Mouse (Mus musculus) forebrain, postnatal 0 days (tissue): ENCODE data around the gene Maml3. TPM values are rescaled to one million over a fixed set of nuclear protein-coding genes. Genes with fewer than 3 reads are reported as not detected.

Source experiments
- ATAC-seq: fragments of 200-750 bp; cut with Nextera tagmentation; 2 replicates; pipeline ENCODE4 v1.8.0; 2017; ENCODE audit warnings: mild to moderate bottlenecking, moderate library complexity
- DNase-seq: peaks from one replicate; pipeline ENCODE4 v3.0.0-alpha.2; 2015
- H3K27ac ChIP-seq: fragments of 300-500 bp; sonication (generic); 2 replicates; pipeline ENCODE4 v1.5.1; 2014; ENCODE audit warnings: low read depth, mild to moderate bottlenecking, antibody characterized with exemption, low read length, moderate library complexity, mixed read lengths
- H3K27me3 ChIP-seq: fragments of 300-500 bp; sonication (generic); 2 replicates; pipeline ENCODE4 v1.6.1; 2014; ENCODE audit warnings: mild to moderate bottlenecking, low read length, mixed read lengths; ENCODE audit not compliant: insufficient read depth
- H3K36me3 ChIP-seq: fragments of 300-500 bp; sonication (generic); 2 replicates; pipeline ENCODE4 v1.6.1; 2014; ENCODE audit warnings: mild to moderate bottlenecking, moderate library complexity; ENCODE audit not compliant: insufficient read depth
- H3K4me1 ChIP-seq: fragments of 300-500 bp; sonication (generic); 2 replicates; pipeline ENCODE4 v1.6.1; 2014; ENCODE audit warnings: antibody characterized with exemption; ENCODE audit not compliant: insufficient read depth
- H3K4me2 ChIP-seq: fragments of 300-500 bp; sonication (generic); 2 replicates; pipeline ENCODE4 v1.6.1; 2014; ENCODE audit warnings: low read depth, mild to moderate bottlenecking, moderate library complexity
- H3K4me3 ChIP-seq: fragments of 300-500 bp; sonication (generic); 2 replicates; pipeline ENCODE4 v1.5.1; 2014; ENCODE audit warnings: low read depth, low read length, mixed read lengths
- H3K9ac ChIP-seq: fragments of 300-500 bp; sonication (generic); 2 replicates; pipeline ENCODE4 v1.6.1; 2014; ENCODE audit warnings: mild to moderate bottlenecking
- H3K9me3 ChIP-seq: fragments of 300-500 bp; sonication (generic); 2 replicates; pipeline ENCODE4 v1.6.1; 2016; ENCODE audit warnings: low read length
- CTCF ChIP-seq: sonication (generic); IDR thresholded peaks from 2 replicates; pipeline ENCODE4 v1.5.1; 2016; ENCODE audit warnings: antibody characterized with exemption, control low read depth, low read depth
- WGBS: fragments of 180-500 bp; shearing (Covaris S2); extraction: QIAGEN DNeasy Blood & Tissue Kit; methylation state at CpG from one replicate; pipeline ENCODE4 v1.1.7; 2014; 5-methylcytosine and 5-hydroxymethylcytosine counted together
- polyA plus RNA-seq: library from polyadenylated mRNA; unstranded; fragments of >200 nt; fragmentation: Nextera tagmentation; extraction: Ambion mirVana; gene quantifications from 2 replicates; pipeline ENCODE4 v1.2.1, GENCODE M21; 2015
- total RNA-seq: library from RNA; depleted of rRNA; stranded (reverse); fragments of >200 nt; gene quantifications from 2 replicates; pipeline ENCODE4 v1.2.3, GENCODE M21; 2014

Gene Maml3
- total and polyA plus RNA-seq, 2 experiments from 2014 or later, result 3.1 to 14.9 TPM

- TF ChIP-seq CTCF, result no peak
- Histone ChIP-seq H3K9me3 (no peaks in the 10 kb centered on the region), H3K27ac (no peak overlapping the region), H3K4me3 (no peak overlapping the region), H3K4me2 (no peak overlapping the region), H3K4me1 (0 out of 2 replicates have a peak, but pooled peaks cover 4% of the 10 kb centered on the region), H3K27me3 (no peaks in the 10 kb centered on the region), H3K9ac (no peak overlapping the region), H3K36me3 (no peaks in the 10 kb centered on the region)
- WGBS, result 81% methylated on average over 9 of the region's 9 CpGs
- ATAC-seq (peak; percentile 24; the same call in 1 of the 2 replicates), DNase-seq (no peak)
Measured at GRCm38 (mm10) chr3:51799650-51800049, 305.2 kb downstream of the Maml3 start.

DNA sequence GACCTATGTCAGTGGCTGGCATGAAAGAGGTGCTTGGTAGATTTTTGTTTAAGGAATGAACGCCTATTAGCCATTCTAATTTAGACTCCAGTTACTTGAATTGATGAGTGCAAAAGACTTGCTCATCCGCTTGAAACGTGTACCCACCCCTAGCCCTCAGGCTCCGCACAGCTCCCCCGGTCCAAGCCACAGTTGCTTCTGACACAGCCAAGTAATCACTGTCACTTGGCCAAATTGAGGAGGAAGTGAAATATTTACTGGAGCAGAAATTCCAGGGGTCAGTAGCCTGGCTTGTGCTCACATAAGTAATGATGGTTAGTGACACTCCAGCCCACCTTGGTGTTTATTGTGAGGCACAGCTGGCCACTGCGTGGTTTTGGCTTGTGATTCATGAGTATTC lies 308.0 kb downstream of the Maml3 start:
- H3K9me3 ChIP-seq, result no peaks in the 10 kb centered on the region
- H3K4me2 ChIP-seq, result peak overlapping the region; percentile 28
- no peak for TF ChIP-seq CTCF
- no peaks in the 10 kb centered on the region for H3K27me3 ChIP-seq
- no peaks in the 10 kb centered on the region for H3K36me3 ChIP-seq
- DNase-seq (no peak), ATAC-seq (no peak)
- 0 out of 2 replicates have a peak, but pooled peaks cover 4% of the 10 kb centered on the region for H3K4me1 ChIP-seq
- 0 out of 2 replicates have a peak overlapping the region, but pooled peaks have one; percentile 18 for H3K9ac ChIP-seq
- H3K4me3 ChIP-seq, result no peak overlapping the region
- WGBS, result 39% methylated on average over 6 of the region's 6 CpGs
- H3K27ac ChIP-seq, result no peak overlapping the region

DNA sequence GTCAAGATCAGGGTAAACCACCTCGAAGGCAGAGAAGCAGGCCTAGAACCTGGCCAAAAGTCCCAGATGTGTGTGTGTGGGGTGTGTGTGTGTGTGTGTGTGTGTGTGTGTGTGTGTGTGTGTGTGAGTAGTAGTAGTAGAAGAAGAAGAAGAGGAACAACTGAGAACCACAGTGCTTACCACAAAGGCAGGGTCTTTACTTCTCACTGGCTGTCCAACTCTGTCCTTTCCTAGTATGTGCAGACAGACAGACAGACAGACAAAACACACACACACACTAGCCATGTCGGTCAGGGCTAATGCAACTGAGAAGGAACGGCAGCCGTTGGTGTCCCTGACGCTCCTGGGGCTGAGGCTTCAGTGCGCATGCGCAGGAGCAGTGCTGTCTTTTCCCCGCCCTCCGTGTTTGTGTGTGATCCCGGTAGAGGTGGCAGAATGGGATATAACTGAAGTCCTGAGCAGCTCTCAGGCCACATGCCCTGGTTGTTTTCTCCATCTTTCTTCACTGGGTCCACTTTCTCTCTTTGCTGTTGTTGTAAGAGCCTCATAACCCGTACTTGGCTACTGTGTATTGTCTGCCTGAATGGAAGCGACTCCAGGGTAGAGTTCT lies 308.6 kb downstream of the Maml3 start:
- no peak overlapping the region for H3K27ac ChIP-seq
- peak overlapping the region; percentile 28 for H3K4me2 ChIP-seq

DNA sequence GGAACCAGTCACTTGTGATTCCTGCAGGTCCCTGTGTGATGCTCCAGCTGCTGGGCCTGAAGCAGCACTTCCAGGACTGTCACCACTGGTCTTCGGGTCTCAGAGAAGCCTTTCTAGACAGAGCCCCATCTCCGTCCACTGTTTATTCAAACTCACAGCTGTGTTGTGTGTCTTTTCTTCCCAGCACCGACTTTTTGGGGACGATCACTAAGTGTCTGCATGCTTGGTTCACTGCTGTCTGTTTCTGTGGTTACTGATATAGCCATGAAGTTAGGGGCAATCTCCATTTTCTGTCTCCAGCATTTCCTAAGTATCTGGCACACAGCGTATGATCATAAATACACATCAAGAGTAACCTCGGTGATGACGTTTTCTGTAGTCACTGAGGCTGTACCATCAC lies 313.3 kb downstream of the Maml3 start:
- TF ChIP-seq CTCF, result no peak
- Histone ChIP-seq H3K9ac (no peak overlapping the region), H3K4me3 (no peak overlapping the region), H3K36me3 (no peaks in the 10 kb centered on the region), H3K27ac (no peak overlapping the region), H3K9me3 (no peaks in the 10 kb centered on the region), H3K4me2 (no peak overlapping the region), H3K4me1 (peaks cover 12% of the 10 kb centered on the region; the same call in 1 of the 2 replicates), H3K27me3 (no peaks in the 10 kb centered on the region)
- ATAC-seq, result no peak
- WGBS, result 60% methylated on average over 7 of the region's 7 CpGs
- no peak for DNase-seq

More for the DNA sequence above, 308.6 kb downstream of the Maml3 start:
- TF ChIP-seq CTCF, result no peak
- WGBS, result 66% methylated on average over 12 of the region's 12 CpGs
- no peaks in the 10 kb centered on the region for H3K27me3 ChIP-seq
- H3K9ac ChIP-seq, result 0 out of 2 replicates have a peak overlapping the region, but pooled peaks have one; percentile 18
- no peak overlapping the region for H3K4me3 ChIP-seq
- DNase-seq, result peak; percentile 73
- H3K4me1 ChIP-seq, result 0 out of 2 replicates have a peak, but pooled peaks cover 4% of the 10 kb centered on the region
- ATAC-seq, result no peak
- no peaks in the 10 kb centered on the region for H3K9me3 ChIP-seq
- H3K36me3 ChIP-seq, result no peaks in the 10 kb centered on the region

DNA sequence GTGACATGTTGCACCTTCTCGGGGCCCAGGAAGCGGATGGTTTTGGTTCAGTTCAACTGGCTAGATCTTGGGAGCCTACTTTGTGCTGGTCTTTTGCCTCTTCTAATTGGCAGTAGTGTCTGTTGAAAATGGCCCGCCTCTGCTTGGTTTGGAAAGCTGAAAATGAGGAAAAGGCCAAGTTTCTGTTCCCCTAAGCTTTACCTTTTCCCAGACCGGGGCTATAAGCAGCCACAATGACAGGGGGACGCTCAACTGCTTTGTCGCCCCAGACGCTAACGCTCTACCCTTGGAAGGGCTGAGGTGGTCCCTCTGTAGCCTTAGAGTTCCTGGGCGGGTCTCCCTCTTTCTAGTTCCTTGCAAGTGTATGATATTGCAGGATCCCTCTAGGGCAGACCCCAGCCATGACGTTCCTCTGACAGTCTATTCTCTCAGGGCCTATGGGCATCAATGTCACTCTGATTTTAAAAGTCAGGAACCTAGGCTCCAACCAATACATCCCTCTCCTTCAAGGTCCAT lies 315.4 kb downstream of the Maml3 start:
- WGBS, result 19% methylated on average over 10 of the region's 10 CpGs

DNA sequence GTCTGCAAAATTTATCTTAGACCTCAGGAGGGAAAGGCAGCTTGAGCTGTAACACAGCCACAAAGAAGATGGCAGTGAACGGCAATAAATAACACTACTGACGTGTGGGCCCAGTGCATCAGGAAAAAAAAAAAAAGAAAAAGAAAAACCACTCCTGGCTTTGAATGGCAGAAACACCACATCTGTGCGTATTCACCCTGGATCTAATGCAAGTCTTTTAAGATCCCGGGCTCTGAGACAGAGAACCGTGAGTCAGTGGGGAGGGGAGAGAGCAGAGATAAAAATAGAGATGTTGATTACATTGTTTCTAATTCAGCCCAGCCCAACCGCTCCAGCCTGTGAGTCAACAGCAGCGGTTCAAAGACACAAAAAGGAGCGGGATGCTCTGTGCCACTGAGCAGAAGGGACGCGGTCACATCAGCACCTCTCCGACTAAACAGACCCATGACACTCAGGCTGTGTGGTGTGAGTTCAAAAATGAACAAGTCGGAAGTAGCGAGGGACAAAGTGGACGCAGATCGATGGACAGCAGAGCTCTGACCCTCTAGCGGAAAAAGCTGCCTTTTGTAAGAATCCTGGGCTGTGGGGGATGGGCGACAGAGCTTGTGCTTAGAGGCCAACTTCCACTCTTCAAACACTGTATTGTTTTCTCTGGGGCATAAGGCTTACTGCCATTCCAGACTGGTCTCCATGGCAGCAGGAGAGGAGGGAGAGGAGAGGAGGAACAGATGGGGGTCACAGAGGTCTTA lies 316.1 kb downstream of the Maml3 start:
- Histone ChIP-seq H3K36me3 (no peaks in the 10 kb centered on the region), H3K4me3 (peak overlapping the region; percentile 20; the same call in 1 of the 2 replicates), H3K9ac (peak overlapping the region; percentile 35; the same call in 1 of the 2 replicates), H3K27me3 (no peaks in the 10 kb centered on the region), H3K4me2 (peak overlapping the region; percentile 47), H3K9me3 (no peaks in the 10 kb centered on the region), H3K27ac (peak overlapping the region; percentile 70), H3K4me1 (peaks cover 12% of the 10 kb centered on the region; the same call in 1 of the 2 replicates)
- TF ChIP-seq CTCF, result no peak
- DNase-seq, result peak; percentile 79
- under 1% methylated on average over 17 of the region's 17 CpGs for WGBS
- peak; percentile 87 for ATAC-seq

More for the DNA sequence above, 315.4 kb downstream of the Maml3 start:
- Histone ChIP-seq H3K9me3 (no peaks in the 10 kb centered on the region), H3K4me2 (peak overlapping the region; percentile 47), H3K4me3 (no peak overlapping the region), H3K9ac (peak overlapping the region; percentile 35; the same call in 1 of the 2 replicates), H3K36me3 (no peaks in the 10 kb centered on the region), H3K27ac (peak overlapping the region; percentile 70), H3K27me3 (no peaks in the 10 kb centered on the region), H3K4me1 (peaks cover 12% of the 10 kb centered on the region; the same call in 1 of the 2 replicates)
- ATAC-seq, result no peak
- no peak for TF ChIP-seq CTCF
- no peak for DNase-seq
